Mouse (Mus musculus) heart, embryonic 14.5 days (tissue): ENCODE results near the gene Palm. TPM values are rescaled to one million over a fixed set of nuclear protein-coding genes. Genes with fewer than 3 reads are reported as not detected.

ENCODE experiments used
- ATAC-seq: fragments of 200-750 bp; cut with Nextera tagmentation; 2 replicates; pipeline ENCODE4 v1.8.0; 2017; ENCODE audit warnings: low read depth, moderate TSS enrichment; ENCODE audit not compliant: insufficient number of reproducible peaks, insufficient read depth, low FRiP score
- H3K27ac ChIP-seq, 2 experiments: fragments of 200-500 bp in 1 of 2; fragments of 300-500 bp in 1 of 2; sonication (generic) in 1 of 2; replicated peaks in 1 of 2; 2 replicates each; pipeline ENCODE4 v1.5.1; 2012 to 2014; ENCODE audit warnings: low read depth in 2 of 2, low read length in 2 of 2, control low read depth in 1 of 2, mild to moderate bottlenecking in 1 of 2, mixed read lengths in 1 of 2; ENCODE audit not compliant: control insufficient read depth in 1 of 2, insufficient read depth in 1 of 2
- H3K27me3 ChIP-seq: fragments of 300-500 bp; sonication (generic); 2 replicates; pipeline ENCODE4 v1.6.1; 2014; ENCODE audit warnings: mild to moderate bottlenecking, low read length, control low read depth; ENCODE audit not compliant: control insufficient read depth, insufficient read depth
- H3K36me3 ChIP-seq: fragments of 300-500 bp; sonication (generic); 2 replicates; pipeline ENCODE4 v1.6.1; 2014; ENCODE audit warnings: mild to moderate bottlenecking, control low read depth, low read length, mixed read lengths; ENCODE audit not compliant: control insufficient read depth, insufficient read depth
- H3K4me1 ChIP-seq, 2 experiments: fragments of 200-500 bp in 1 of 2; fragments of 300-500 bp in 1 of 2; sonication (generic) in 1 of 2; 2 replicates each; pipeline ENCODE4 v1.6.1; 2012 to 2014; ENCODE audit warnings: low read length in 2 of 2, control low read depth in 1 of 2, mixed read lengths in 1 of 2; ENCODE audit not compliant: control insufficient read depth in 2 of 2, insufficient read depth in 2 of 2
- H3K4me2 ChIP-seq: fragments of 300-500 bp; sonication (generic); 2 replicates; pipeline ENCODE4 v1.6.1; 2014; ENCODE audit warnings: mild to moderate bottlenecking, low read length
- H3K4me3 ChIP-seq, 2 experiments: fragments of 200-500 bp in 1 of 2; fragments of 300-500 bp in 1 of 2; sonication (generic) in 1 of 2; 2 replicates each; pipeline ENCODE4 v1.5.1; 2012 to 2014; ENCODE audit warnings: low read length in 2 of 2, mild to moderate bottlenecking in 2 of 2, control low read depth in 1 of 2, low read depth in 1 of 2, moderate library complexity in 1 of 2; ENCODE audit not compliant: control insufficient read depth in 1 of 2, insufficient read depth in 1 of 2
- H3K9ac ChIP-seq: fragments of 300-500 bp; sonication (generic); 2 replicates; pipeline ENCODE4 v1.6.1; 2014; ENCODE audit warnings: mild to moderate bottlenecking, low read length
- H3K9me3 ChIP-seq: fragments of 300-500 bp; sonication (generic); 2 replicates; pipeline ENCODE4 v1.6.1; 2016; ENCODE audit warnings: low read length, control low read depth; ENCODE audit not compliant: control insufficient read depth
- WGBS: fragments of 180-500 bp; shearing (Covaris S2); extraction: QIAGEN DNeasy Blood & Tissue Kit; methylation state at CpG from one replicate; pipeline ENCODE4 v1.1.7; 2014; 5-methylcytosine and 5-hydroxymethylcytosine counted together
- polyA plus RNA-seq: library from polyadenylated mRNA; unstranded; fragments of >200 nt; fragmentation: Nextera tagmentation; extraction: Ambion mirVana; gene quantifications from 2 replicates; pipeline ENCODE4 v1.2.1, GENCODE M21; 2014

Gene Palm
- polyA plus RNA-seq, 1 experiment from 2014 or later, result 68.1 TPM

- 85% methylated on average over 2 of the region's 2 CpGs for WGBS
Observed at GRCm38 (mm10) chr10:79773208-79773607, 20.2 kb upstream of the Palm start.

GRCm38 (mm10) chr10:79774486-79775279 lies 18.7 kb upstream of the Palm start:
- H3K4me3 ChIP-seq, result no peak overlapping the region
- H3K9me3 ChIP-seq, result 0 out of 2 replicates have a peak, but pooled peaks cover 5% of the 10 kb centered on the region
- no peak overlapping the region for H3K4me2 ChIP-seq
- no peaks in the 10 kb centered on the region for H3K27me3 ChIP-seq
- H3K4me1 ChIP-seq, result peaks cover 10 to 21% of the 10 kb centered on the region in 2 experiments
- no peak overlapping the region for H3K27ac ChIP-seq
- no peaks in the 10 kb centered on the region for H3K36me3 ChIP-seq
- H3K9ac ChIP-seq, result no peak overlapping the region
- ATAC-seq, result no peak
- 57% methylated on average over 5 of the region's 5 CpGs for WGBS

More at GRCm38 (mm10) chr10:79773208-79773607, 20.2 kb upstream of the Palm start:
- Histone ChIP-seq H3K9me3 (0 out of 2 replicates have a peak, but pooled peaks cover 5% of the 10 kb centered on the region), H3K9ac (no peak overlapping the region), H3K4me2 (no peak overlapping the region), H3K4me1 (peaks cover 10 to 19% of the 10 kb centered on the region in 2 experiments), H3K36me3 (no peaks in the 10 kb centered on the region), H3K27ac (no peak overlapping the region), H3K4me3 (no peak overlapping the region), H3K27me3 (no peaks in the 10 kb centered on the region)
- ATAC-seq, result no peak

DNA sequence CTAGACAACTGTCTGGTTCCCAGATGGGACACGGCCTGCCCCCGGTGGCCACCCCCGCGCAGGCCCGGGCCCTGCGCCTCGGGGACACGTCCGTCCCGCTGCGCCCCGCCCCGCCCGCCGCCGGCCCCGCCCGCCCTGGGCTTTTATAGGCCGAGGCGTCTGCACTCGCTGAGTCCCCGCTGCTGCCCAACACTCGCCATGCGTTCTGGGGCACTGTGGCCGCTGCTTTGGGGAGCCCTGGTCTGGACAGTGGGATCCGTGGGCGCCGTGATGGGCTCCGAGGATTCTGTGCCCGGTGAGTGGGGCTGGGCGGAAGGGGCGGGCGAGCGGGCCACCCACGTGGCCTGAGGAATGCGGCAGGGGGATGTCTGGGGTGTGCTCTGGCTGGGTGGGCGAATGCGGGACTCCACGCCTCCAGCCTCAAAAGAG lies 16.3 kb upstream of the Palm start, which contains the start of gene Fstl3:
Gene Fstl3, plus strand, starts transcription at position 170 of the 429 bp plus-strand sequence.
- Histone ChIP-seq H3K27me3 (peaks cover 8% of the 10 kb centered on the region), H3K27ac (peak within 1 kb of the TSS; percentile 74 to 84), H3K4me3 (peak within 1 kb of the TSS; percentile 51 to 55), H3K4me1 (peaks cover 21 to 33% of the 10 kb centered on the region in 2 experiments), H3K9me3 (0 out of 2 replicates have a peak, but pooled peaks cover 5% of the 10 kb centered on the region), H3K4me2 (peak within 1 kb of the TSS; percentile 78), H3K36me3 (no peaks in the 10 kb centered on the region), H3K9ac (peak within 1 kb of the TSS; percentile 73)
- ATAC-seq, result no peak
- 2% methylated on average over 39 of the region's 39 CpGs for WGBS

- no peaks in the 10 kb centered on the region for H3K36me3 ChIP-seq
- peaks cover 21 to 33% of the 10 kb centered on the region in 2 experiments for H3K4me1 ChIP-seq
- peaks cover 13% of the 10 kb centered on the region for H3K27me3 ChIP-seq
- peak overlapping the region; percentile 74 to 84 for H3K27ac ChIP-seq
- no peaks in the 10 kb centered on the region for H3K9me3 ChIP-seq
- ATAC-seq, result peak; percentile 36; the same call in 1 of the 2 replicates
- peak overlapping the region; percentile 73 for H3K9ac ChIP-seq
- H3K4me3 ChIP-seq, result peak overlapping the region; percentile 7 to 51; a peak in 3 of 4 replicates
- WGBS, result 7% methylated on average over 15 of the region's 15 CpGs
- peak overlapping the region; percentile 78 for H3K4me2 ChIP-seq
Observed at GRCm38 (mm10) chr10:79778006-79778405, 15.4 kb upstream of the Palm start.

DNA sequence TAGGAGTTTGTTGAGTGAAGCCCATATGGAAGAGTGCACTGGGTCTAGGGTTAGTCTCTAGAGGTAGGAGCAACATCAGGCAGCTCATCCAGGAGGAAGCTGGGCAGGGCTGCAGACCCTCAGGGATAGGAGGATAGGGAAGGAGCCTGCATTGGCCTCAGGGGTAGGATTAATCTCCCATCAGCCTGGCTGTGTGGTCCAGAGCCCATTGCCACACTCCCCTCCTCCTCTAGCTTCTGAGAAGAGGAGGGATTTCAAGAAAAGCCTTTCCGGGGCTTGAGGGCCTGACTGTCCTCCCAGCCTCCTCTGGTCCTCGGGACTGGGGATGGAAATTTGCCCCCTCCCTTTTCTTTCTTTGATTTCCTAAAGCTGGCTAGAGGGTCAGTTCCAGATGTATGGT lies 14.2 kb upstream of the Palm start:
- H3K27me3 ChIP-seq, result peaks cover 15% of the 10 kb centered on the region
- ATAC-seq, result no peak
- no peak overlapping the region for H3K4me2 ChIP-seq
- 32% methylated on average over 2 of the region's 2 CpGs for WGBS
- no peaks in the 10 kb centered on the region for H3K36me3 ChIP-seq
- peaks cover 21 to 33% of the 10 kb centered on the region in 2 experiments for H3K4me1 ChIP-seq
- no peaks in the 10 kb centered on the region for H3K9me3 ChIP-seq
- no peak overlapping the region for H3K9ac ChIP-seq
- H3K4me3 ChIP-seq, result no peak overlapping the region
- H3K27ac ChIP-seq, result 0 out of 4 replicates have a peak overlapping the region, but pooled peaks of 1 of the 2 experiments have one; percentile 84

DNA sequence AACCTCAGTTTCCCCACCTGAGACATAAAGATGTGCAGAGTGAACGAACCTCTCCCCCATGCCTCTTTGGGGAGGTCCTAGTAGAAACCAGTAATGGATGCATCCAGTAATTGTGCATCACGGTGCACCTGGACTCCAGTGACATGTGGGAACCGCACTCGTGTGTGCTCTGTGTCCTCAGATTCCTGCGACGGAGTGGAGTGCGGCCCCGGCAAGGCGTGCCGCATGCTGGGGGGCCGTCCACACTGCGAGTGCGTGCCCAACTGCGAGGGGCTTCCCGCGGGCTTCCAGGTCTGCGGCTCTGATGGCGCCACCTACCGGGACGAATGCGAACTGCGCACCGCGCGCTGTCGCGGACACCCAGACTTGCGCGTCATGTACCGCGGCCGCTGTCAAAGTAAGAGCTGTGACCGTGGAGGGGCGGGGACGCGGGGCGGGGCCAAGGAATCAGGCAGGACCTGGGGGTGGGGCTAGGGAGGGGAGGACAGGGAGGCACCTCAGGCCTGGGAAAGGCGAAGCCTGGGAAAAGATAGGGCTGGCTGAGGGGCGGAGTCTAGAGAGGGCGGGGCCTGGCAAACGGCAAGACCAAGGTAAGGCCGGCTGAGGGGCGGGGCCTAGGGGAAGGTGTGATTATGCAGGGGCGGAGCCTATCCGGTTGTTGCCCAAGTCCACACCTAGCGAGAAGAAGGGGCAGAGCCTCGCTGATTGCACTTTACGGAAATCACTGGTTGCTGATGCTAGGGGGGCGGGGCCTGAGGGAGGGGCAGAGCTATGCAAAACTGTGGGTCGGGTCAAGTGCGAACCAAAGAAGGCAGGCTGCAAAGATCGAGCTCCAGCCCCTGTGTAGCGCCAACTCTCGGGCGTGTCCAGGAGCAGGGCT lies 13.3 kb upstream of the Palm start:
- Histone ChIP-seq H3K36me3 (no peaks in the 10 kb centered on the region), H3K9ac (no peak overlapping the region), H3K27me3 (peaks cover 16% of the 10 kb centered on the region), H3K4me3 (peak overlapping the region; percentile 37 to 58), H3K4me1 (peaks cover 21 to 33% of the 10 kb centered on the region in 2 experiments), H3K9me3 (no peaks in the 10 kb centered on the region), H3K4me2 (peak overlapping the region; percentile 83), H3K27ac (no peak overlapping the region)
- ATAC-seq, result peak; percentile 87
- WGBS, result 3% methylated on average over 54 of the region's 55 CpGs

GRCm38 (mm10) chr10:79780664-79781015 lies 12.7 kb upstream of the Palm start:
- Histone ChIP-seq H3K9ac (no peak overlapping the region), H3K4me1 (peaks cover 21 to 33% of the 10 kb centered on the region in 2 experiments), H3K4me3 (peak overlapping the region; percentile 37 to 58), H3K27ac (no peak overlapping the region), H3K9me3 (no peaks in the 10 kb centered on the region), H3K36me3 (no peaks in the 10 kb centered on the region), H3K27me3 (peaks cover 16% of the 10 kb centered on the region), H3K4me2 (peak overlapping the region; percentile 83)
- ATAC-seq, result no peak
- 2% methylated on average over 13 of the region's 13 CpGs for WGBS
